Mouse (Mus musculus): ENCODE data around the gene Lnx2.
A peak's percentile ranks its signal among the peaks of the same experiment; 100 is the strongest.

Lnx2 gene

GRCm38 (mm10) chr5:147015191-147015590 lies 61.2 kb downstream of the Lnx2 start:
- no peak for DNase-seq

GRCm38 (mm10) chr5:147013845-147014244 lies 62.5 kb downstream of the Lnx2 start:
- no peak for DNase-seq

GRCm38 (mm10) chr5:147011333-147011732 lies 65.1 kb downstream of the Lnx2 start:
- no peak for DNase-seq

GRCm38 (mm10) chr5:147003303-147003702 lies 73.1 kb downstream of the Lnx2 start:
- no peak for DNase-seq

GRCm38 (mm10) chr5:147001312-147001711 lies 75.1 kb downstream of the Lnx2 start:
- DNase-seq, result no peak

- DNase-seq, result no peak
These were observed 77.6 kb downstream of the Lnx2 start for GRCm38 (mm10) chr5:146998802-146999201.

- DNase-seq, result no peak
These were observed 79.6 kb downstream of the Lnx2 start for GRCm38 (mm10) chr5:146996812-146997211.

- DNase-seq, result no peak
These were observed 81.4 kb downstream of the Lnx2 start for GRCm38 (mm10) chr5:146994973-146995372.

GRCm38 (mm10) chr5:146993509-146993908 lies 82.9 kb downstream of the Lnx2 start:
- DNase-seq, result no peak

- DNase-seq, result no peak
These were observed 87.3 kb downstream of the Lnx2 start for GRCm38 (mm10) chr5:146989051-146989450.

- no peak for DNase-seq
These were observed 88.8 kb downstream of the Lnx2 start for GRCm38 (mm10) chr5:146987588-146987987.

GRCm38 (mm10) chr5:146985725-146986433 lies 90.5 kb downstream of the Lnx2 start:
- DNase-seq, result no peak

GRCm38 (mm10) chr5:146983216-146983615 lies 93.2 kb downstream of the Lnx2 start:
- peak; percentile 76 for DNase-seq

GRCm38 (mm10) chr5:146981376-146981775 lies 95.0 kb downstream of the Lnx2 start:
- no peak for DNase-seq

GRCm38 (mm10) chr5:146974781-146975123 lies 101.6 kb downstream of the Lnx2 start:
- no peak for DNase-seq

GRCm38 (mm10) chr5:146973858-146974780 lies 102.3 kb downstream of the Lnx2 start:
- DNase-seq, result peak; percentile 39

- no peak for DNase-seq
These were observed 103.0 kb downstream of the Lnx2 start for GRCm38 (mm10) chr5:146973353-146973752.

- peak; percentile 23 for DNase-seq
These were observed 104.4 kb downstream of the Lnx2 start for GRCm38 (mm10) chr5:146971776-146972561.

- no peak for DNase-seq
These were observed 107.5 kb downstream of the Lnx2 start for GRCm38 (mm10) chr5:146968695-146969393.
